Mouse (Mus musculus): Measurements from ENCODE around the gene Gnptab. TPM values are rescaled to one million over a fixed set of nuclear protein-coding genes. Genes with fewer than 3 reads are reported as not detected.

Gnptab gene
- 8.0 and 10.7 TPM in 2 replicates for polyA plus RNA-seq (2016; fragmentation: Nextera tagmentation; extraction: Ambion mirVana)

DNA sequence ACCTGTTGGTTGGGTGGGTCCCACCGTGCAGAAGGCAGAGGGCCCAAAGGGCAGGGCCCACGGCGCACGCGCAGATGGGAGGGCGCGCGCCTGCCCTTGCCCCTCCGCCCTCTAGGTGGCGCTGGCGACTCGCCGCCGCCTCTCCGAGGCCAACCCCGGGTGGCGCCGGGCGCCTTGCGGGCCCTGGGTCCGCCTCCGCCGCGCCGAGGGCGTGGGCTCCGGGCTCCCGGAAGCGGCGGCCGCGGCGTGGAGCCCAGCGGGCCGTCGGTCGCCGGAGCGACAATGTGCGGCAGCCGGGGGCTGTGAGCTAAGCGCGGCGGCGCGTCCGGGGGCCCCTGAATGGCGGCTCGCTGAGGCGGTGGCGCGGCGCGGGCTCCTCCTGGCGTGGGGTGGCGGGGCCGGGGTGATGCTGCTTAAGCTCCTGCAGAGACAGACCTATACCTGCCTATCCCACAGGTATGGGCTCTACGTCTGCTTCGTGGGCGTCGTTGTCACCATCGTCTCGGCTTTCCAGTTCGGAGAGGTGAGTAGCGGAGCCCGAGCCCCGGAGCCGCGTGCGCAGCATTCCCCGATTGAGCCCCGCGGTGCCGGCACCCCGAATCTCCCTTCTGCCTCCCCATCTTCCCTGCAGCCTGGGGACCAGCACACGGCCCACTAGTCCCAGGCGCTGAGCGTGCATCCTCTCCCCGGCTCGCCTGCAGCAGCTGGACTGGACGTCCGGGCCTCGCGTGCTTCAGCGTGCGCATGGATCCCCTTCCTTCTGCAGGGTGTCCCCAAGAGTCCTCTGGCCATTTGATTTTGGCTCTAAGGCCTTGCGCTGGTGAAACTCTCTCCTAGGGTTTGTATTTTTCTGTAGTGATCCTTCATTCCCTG is at the start of gene Gnptab, which contains the start of gene Dram1:
Gene Gnptab (plus strand): TSS at position 120 of the 873 bp plus-strand sequence.
Gene Dram1 (minus strand): TSS at position 68 of the 873 bp plus-strand sequence.
- H3K9ac ChIP-seq (replicated peaks): peak within 1 kb of the TSS; percentile 82
- H3K36me3 ChIP-seq: no peaks in the 10 kb centered on the region
- H3K4me2 ChIP-seq: peak within 1 kb of the TSS; percentile 92
- H3K27ac ChIP-seq: 0 out of 2 replicates have a peak within 1 kb of the TSS, but pooled peaks have one; percentile 56
- H3K27me3 ChIP-seq: no peaks in the 10 kb centered on the region
- H3K4me1 ChIP-seq (replicated peaks): peaks cover 26% of the 10 kb centered on the region
- peak within 1 kb of the TSS; percentile 81 for H3K4me3 ChIP-seq (replicated peaks)
- under 1% methylated on average over 87 of the region's 87 CpGs for WGBS
- ATAC-seq (ENCODE audit: insufficient number of reproducible peaks, insufficient read depth, low FRiP score, low TSS enrichment, low read depth): peak; percentile 67
- no peaks in the 10 kb centered on the region for H3K9me3 ChIP-seq

GRCm38 (mm10) chr10:88330695-88331094 is 48.2 kb upstream of the Gnptab start:
- no peak overlapping the region for H3K4me3 ChIP-seq (replicated peaks)
- no peaks in the 10 kb centered on the region; the same call in 1 of the 2 replicates for H3K9me3 ChIP-seq
- H3K4me1 ChIP-seq (replicated peaks): no peaks in the 10 kb centered on the region
- 34% methylated on average over 5 of the region's 5 CpGs for WGBS
- H3K36me3 ChIP-seq: no peaks in the 10 kb centered on the region
- H3K9ac ChIP-seq (replicated peaks): no peak overlapping the region
- ATAC-seq (ENCODE audit: insufficient number of reproducible peaks, insufficient read depth, low FRiP score, low TSS enrichment, low read depth): no peak
- no peak overlapping the region for H3K4me2 ChIP-seq
- no peak overlapping the region for H3K27ac ChIP-seq
- 0 out of 2 replicates have a peak, but pooled peaks cover 6% of the 10 kb centered on the region for H3K27me3 ChIP-seq

DNA sequence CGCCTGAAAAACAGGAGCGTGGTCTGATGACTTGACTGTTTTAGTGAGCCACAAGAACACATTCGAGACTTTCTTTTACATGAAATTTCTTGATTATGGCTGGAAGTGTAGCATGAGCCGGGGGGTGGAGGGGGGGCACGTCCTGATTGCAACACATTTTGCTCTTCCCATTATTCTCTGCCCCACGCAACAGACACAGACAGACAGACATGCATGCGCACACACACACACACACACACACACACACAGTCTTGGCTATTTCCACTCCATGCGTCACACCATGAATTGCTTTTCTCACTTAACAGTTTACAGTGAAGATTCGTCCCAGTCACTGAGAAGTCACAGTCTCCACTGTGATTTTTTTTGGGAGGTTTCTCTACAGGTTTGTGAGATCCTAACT is 38.3 kb upstream of the Gnptab start:
- Histone ChIP-seq H3K4me2 (no peak overlapping the region), H3K27me3 (no peaks in the 10 kb centered on the region), H3K4me3 (replicated peaks) (no peak overlapping the region), H3K9me3 (no peaks in the 10 kb centered on the region), H3K9ac (replicated peaks) (no peak overlapping the region), H3K36me3 (no peaks in the 10 kb centered on the region), H3K4me1 (replicated peaks) (no peaks in the 10 kb centered on the region), H3K27ac (no peak overlapping the region)
- ATAC-seq (ENCODE audit: insufficient number of reproducible peaks, insufficient read depth, low FRiP score, low TSS enrichment, low read depth): no peak
- WGBS: 92% methylated on average over 9 of the region's 9 CpGs

DNA sequence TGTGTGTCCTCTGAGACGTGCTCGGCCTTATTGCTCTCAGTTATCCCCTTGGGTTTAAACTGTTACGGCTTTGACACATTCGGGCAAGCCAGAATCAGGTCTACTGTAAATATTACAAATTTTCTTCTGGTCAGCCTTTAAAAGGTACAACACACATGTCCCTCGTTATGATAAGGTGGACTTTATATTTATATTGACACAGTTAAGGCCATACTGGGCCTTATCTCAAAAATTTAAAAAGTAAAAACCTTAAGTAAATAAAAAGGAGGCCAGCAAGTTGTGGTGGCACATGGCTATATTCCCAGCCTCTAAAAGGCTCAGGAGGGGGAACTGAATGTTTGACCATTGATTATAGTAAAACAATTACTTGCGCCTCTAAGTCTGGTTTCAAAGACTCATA is 37.6 kb upstream of the Gnptab start:
- Histone ChIP-seq H3K4me3 (replicated peaks) (no peak overlapping the region), H3K36me3 (no peaks in the 10 kb centered on the region), H3K9me3 (no peaks in the 10 kb centered on the region), H3K4me2 (no peak overlapping the region), H3K27me3 (no peaks in the 10 kb centered on the region), H3K27ac (no peak overlapping the region), H3K4me1 (replicated peaks) (no peaks in the 10 kb centered on the region), H3K9ac (replicated peaks) (no peak overlapping the region)
- ATAC-seq (ENCODE audit: insufficient number of reproducible peaks, insufficient read depth, low FRiP score, low TSS enrichment, low read depth): no peak
- 75% methylated on average over 6 of the region's 6 CpGs for WGBS

DNA sequence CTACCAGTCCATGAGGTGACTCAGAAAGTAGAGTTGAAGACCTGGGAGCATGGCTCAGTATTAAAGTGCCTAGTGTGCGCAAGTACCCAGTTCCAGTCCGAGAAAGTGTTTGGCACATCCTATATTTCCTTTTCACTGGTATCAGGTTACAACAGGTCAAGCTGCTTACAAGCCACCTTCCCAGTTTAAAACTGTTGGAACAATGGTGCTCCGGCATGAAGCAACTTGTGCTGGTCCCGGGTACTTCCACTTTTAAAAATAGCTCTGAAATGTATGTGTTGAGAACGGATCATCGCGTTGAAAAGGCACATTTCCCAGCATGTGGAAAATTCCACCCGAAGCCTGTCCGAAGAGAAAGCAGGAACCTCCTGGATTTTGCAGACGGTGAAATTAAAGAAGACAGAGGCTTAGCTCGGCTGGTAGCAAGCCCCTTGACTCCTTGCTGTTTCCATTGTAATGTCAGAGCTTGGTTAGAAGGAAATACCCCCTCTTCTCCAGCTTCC is 33.0 kb upstream of the Gnptab start:
- ATAC-seq (ENCODE audit: insufficient number of reproducible peaks, insufficient read depth, low FRiP score, low TSS enrichment, low read depth): no peak
- Histone ChIP-seq H3K27ac (no peak overlapping the region), H3K4me2 (no peak overlapping the region)

DNA sequence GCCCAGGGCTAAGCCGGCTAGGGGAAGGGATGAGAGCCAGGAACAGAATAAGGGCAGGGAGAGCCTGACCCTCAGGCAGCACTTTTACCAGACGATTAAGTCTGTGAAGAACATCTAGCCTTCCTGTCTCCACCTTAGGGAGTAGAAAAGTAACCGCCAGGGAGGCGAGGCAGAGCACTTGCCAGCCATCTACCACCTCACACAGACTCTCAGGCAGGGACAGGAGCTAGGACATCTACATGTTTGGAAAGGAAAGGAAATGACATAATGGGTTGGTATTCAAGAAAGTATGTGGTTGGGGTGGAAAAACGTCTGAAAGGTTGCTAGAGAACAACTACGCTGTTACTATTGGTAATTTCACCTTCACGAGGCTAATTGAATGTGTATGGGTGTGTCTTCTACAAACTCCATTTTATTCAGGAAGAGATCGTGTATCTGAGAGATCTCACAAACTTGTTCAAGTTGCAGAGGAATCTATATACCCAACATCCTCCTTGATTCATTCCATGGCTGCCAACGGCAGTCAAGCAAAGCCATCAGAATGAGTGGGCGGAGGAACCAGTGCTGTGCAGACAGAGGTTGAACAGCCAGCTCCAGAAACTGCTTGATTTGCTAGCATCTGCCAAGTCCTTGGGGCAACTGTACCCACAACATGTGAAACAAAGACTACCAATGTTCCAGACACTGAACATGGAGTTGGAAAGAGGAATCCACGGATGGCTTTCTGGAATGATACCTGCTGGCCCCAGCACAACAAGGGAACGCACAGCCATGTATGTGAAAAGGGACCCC is 32.3 kb upstream of the Gnptab start:
- Histone ChIP-seq H3K9me3 (no peaks in the 10 kb centered on the region), H3K4me3 (replicated peaks) (no peak overlapping the region), H3K4me1 (replicated peaks) (peaks cover 7% of the 10 kb centered on the region), H3K27me3 (no peaks in the 10 kb centered on the region), H3K27ac (no peak overlapping the region), H3K36me3 (no peaks in the 10 kb centered on the region), H3K9ac (replicated peaks) (no peak overlapping the region), H3K4me2 (no peak overlapping the region)
- WGBS: 76% methylated on average over 12 of the region's 12 CpGs
- no peak for ATAC-seq (ENCODE audit: insufficient number of reproducible peaks, insufficient read depth, low FRiP score, low TSS enrichment, low read depth)

More for the DNA sequence above, 33.0 kb upstream of the Gnptab start:
- Histone ChIP-seq H3K36me3 (no peaks in the 10 kb centered on the region), H3K4me1 (replicated peaks) (peaks cover 7% of the 10 kb centered on the region; the same call in 1 of the 2 replicates), H3K9ac (replicated peaks) (no peak overlapping the region), H3K27me3 (no peaks in the 10 kb centered on the region), H3K9me3 (no peaks in the 10 kb centered on the region), H3K4me3 (replicated peaks) (no peak overlapping the region)
- WGBS: 63% methylated on average over 11 of the region's 11 CpGs

DNA sequence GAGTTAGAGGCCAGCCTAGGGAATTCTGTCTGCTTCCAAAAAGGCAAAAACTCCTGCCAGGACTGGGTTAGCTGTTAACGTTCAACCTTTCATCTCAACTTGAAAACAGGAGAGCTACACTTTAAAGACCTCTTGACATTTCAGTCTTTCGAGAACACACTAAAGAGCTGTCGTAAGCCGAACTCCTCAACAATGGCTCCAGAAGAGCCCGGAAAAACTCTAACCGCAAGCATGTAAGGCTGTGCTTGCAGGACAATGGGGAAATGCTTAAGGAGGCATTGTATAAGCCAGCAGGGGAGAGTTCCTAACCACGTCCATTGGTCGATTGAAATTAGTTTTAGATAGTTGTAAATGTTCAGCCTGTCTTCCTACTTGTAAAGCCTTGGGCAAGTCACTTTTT is 29.1 kb upstream of the Gnptab start:
- H3K4me2 ChIP-seq: no peak overlapping the region
- H3K27ac ChIP-seq: no peak overlapping the region
- H3K4me1 ChIP-seq (replicated peaks): peaks cover 7% of the 10 kb centered on the region
- no peaks in the 10 kb centered on the region for H3K9me3 ChIP-seq
- no peak overlapping the region for H3K4me3 ChIP-seq (replicated peaks)
- no peaks in the 10 kb centered on the region for H3K36me3 ChIP-seq
- H3K27me3 ChIP-seq: no peaks in the 10 kb centered on the region
- no peak for ATAC-seq (ENCODE audit: insufficient number of reproducible peaks, insufficient read depth, low FRiP score, low TSS enrichment, low read depth)
- no peak overlapping the region for H3K9ac ChIP-seq (replicated peaks)
- WGBS: 54% methylated on average over 8 of the region's 8 CpGs

DNA sequence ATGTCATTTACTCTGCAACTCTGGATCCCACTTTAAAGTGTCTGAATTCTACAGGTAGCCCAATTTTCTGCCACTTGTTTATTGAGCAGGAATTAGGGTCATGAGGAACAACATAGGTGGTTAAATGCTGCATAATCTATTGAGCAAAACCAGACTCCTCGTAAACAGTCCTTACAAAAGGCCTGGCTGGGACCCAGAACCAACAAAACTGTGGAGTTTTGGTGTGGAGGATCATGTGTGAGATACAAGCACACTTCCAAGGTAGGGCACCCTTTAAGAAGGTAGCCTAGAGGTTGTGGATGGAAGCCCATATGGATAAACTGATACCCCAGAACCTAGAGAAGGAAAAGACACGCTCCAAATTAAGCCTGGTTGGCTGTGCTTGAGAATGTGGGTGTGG is 28.2 kb upstream of the Gnptab start:
- H3K4me1 ChIP-seq (replicated peaks): peaks cover 7% of the 10 kb centered on the region
- ATAC-seq (ENCODE audit: insufficient number of reproducible peaks, insufficient read depth, low FRiP score, low TSS enrichment, low read depth): peak; percentile 47; the same call in 1 of the 2 replicates

DNA sequence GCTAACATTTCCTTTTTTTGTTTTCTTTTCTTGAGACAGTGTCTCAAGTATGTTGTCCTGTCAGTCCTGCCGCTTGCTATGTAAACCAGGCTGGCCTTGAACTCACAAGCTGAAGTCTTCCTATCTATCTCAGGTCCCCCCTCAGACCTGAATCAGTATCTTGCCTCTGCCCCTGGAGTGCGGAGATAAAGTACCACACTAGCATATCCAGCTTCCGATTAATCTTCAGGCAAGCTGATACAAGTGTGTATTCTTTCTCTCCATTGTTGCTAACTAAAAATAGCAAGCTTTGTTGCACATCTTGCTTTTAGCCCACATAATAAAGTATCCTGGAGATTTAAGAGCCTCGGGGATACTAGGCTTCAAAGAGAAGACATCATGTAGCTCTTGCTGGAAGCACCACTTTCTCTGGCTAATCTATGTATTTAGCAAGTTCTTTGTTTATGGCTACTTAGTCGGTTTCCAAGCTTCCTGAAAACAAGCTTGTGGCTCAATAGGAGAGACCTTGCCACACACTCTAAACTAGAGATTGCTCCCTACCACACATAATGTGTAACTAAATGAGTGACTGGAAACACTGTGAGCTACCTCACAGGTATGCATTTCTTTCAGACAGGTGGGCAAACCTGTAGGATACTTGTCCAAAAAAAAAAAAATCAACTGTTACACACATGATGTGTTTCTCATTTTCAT is 27.4 kb upstream of the Gnptab start:
- Histone ChIP-seq H3K36me3 (no peaks in the 10 kb centered on the region), H3K27me3 (peaks cover 13% of the 10 kb centered on the region), H3K27ac (no peak overlapping the region), H3K4me1 (replicated peaks) (peaks cover 9% of the 10 kb centered on the region), H3K4me3 (replicated peaks) (no peak overlapping the region), H3K9me3 (no peaks in the 10 kb centered on the region), H3K9ac (replicated peaks) (no peak overlapping the region), H3K4me2 (no peak overlapping the region)
- WGBS: 67% methylated on average over 5 of the region's 5 CpGs
- no peak for ATAC-seq (ENCODE audit: insufficient number of reproducible peaks, insufficient read depth, low FRiP score, low TSS enrichment, low read depth)

More for the DNA sequence above, 28.2 kb upstream of the Gnptab start:
- no peak overlapping the region for H3K27ac ChIP-seq
- H3K4me3 ChIP-seq (replicated peaks): no peak overlapping the region
- no peak overlapping the region for H3K9ac ChIP-seq (replicated peaks)
- no peak overlapping the region for H3K4me2 ChIP-seq
- 56% methylated on average over 2 of the region's 2 CpGs for WGBS
- no peaks in the 10 kb centered on the region for H3K9me3 ChIP-seq
- 0 out of 2 replicates have a peak, but pooled peaks cover 6% of the 10 kb centered on the region for H3K27me3 ChIP-seq
- no peaks in the 10 kb centered on the region for H3K36me3 ChIP-seq

DNA sequence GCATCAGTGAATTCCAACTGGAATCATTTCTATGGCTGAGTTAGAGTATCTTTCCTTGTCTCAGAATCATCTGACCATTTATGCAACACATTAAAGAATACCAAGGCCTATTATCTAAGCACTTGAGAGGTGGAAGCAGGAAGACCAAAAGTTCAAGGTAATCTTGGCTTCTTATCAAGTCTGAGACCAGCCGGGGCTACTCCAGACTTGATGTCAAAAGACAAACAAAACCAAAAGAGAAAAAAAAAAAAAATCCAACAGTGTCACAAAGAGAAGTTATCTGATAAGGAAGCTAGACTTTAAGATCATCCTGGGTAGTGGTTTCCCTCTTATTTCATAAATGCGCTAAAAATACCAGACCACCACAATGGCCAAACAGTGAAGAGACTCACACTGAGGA is 26.4 kb upstream of the Gnptab start:
- Histone ChIP-seq H3K4me3 (replicated peaks) (no peak overlapping the region), H3K9me3 (no peaks in the 10 kb centered on the region), H3K27me3 (peaks cover 22% of the 10 kb centered on the region), H3K36me3 (no peaks in the 10 kb centered on the region), H3K9ac (replicated peaks) (no peak overlapping the region), H3K4me2 (no peak overlapping the region), H3K27ac (no peak overlapping the region), H3K4me1 (replicated peaks) (peaks cover 13% of the 10 kb centered on the region)
- no peak for ATAC-seq (ENCODE audit: insufficient number of reproducible peaks, insufficient read depth, low FRiP score, low TSS enrichment, low read depth)
- WGBS: 93% methylated on average over 2 of the region's 2 CpGs
